Mouse (Mus musculus) layer of hippocampus, adult 6 months (tissue): ENCODE measurements around the gene Trim6. TPM values are rescaled to one million over a fixed set of nuclear protein-coding genes. Genes with fewer than 3 reads are reported as not detected.

Experiments
- long read RNA-seq, 2 experiments: library from polyadenylated mRNA; unstranded; transcript quantifications; one replicate each; pipeline ENCODE4 v2.0.0; 2019 to 2020
- polyA plus RNA-seq: library from polyadenylated mRNA; unstranded; fragments of <200 nt; fragmentation: Nextera tagmentation; gene quantifications from 2 replicates; pipeline ENCODE4 v1.2.3, GENCODE M21; 2021

Gene Trim6
- polyA plus RNA-seq, result 0.15 and 0.18 TPM in 2 replicates
- long read RNA-seq, experiment 1, result 0 reads
- long read RNA-seq, experiment 2, partial matches to known transcripts, result 0 of 1 reads
- long read RNA-seq, experiment 2, other reads (novel, unspliced or antisense), result 0 of 1 reads

DNA sequence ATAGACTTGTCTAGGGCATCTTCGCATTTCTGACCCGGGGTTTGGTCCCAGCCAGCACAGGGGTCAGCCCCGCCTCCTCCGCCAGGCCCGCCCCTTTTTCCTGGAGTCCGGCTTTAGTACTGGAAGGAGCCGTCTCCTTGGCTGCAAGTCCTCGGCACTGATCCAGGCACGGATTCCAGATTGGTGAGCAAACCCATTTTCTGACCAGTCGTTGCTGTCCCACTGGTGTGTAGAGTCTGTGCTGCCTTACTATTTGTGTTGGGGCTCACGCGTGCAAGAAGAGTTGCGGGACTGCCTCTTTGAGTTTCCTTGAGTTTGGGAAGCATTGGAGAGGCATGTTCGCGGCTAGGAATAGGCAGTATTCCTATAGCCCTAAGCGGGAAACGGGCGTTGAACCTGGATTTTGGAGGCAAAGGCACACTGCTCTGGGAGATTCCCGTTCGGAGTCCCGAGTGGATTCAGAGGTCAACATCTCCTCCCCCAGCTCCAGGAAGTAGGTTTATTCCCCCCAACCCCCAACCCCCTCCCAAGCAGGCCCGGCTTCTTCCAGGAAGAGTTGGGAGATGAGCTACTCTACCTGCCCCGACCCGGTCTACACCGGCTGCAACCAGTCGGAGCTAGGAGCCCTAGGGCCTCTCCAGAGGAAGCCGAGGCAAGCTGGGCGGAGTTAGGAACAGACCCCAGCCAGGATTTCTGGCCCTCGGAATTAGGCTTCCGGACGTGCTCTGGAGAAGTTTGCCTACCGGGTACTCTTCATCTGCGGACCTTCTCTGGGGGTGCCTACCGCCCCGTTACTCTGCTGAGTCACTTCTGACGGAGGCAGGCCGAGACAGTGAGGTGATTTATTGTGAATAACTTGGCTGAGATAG is at the start of gene Trim6:
TSS of gene Trim6 (plus strand) at position 93 of the 869 bp plus-strand sequence.

DNA sequence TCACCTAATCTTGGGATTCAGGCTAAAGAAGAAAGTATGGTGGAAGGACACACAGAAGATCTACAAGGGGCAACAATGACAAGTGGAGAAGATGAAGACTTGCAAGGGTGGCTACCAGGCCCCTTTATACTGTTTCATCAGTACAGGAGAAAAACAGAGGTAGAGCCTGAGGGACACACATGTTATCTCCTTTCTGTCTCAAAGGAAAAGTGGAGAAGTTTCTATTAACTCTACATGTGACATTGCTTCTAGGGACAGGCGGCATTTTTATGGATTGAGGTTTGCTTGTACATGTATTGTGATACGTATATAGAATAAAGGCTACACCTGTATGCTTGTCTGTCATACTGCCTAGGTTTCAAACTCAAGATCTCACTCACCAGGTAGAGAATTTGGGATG is 35.3 kb upstream of the Trim6 start, which contains the start of gene Olfr648:
TSS of gene Olfr648 (minus strand) at position 101 of the 400 bp plus-strand sequence.

DNA sequence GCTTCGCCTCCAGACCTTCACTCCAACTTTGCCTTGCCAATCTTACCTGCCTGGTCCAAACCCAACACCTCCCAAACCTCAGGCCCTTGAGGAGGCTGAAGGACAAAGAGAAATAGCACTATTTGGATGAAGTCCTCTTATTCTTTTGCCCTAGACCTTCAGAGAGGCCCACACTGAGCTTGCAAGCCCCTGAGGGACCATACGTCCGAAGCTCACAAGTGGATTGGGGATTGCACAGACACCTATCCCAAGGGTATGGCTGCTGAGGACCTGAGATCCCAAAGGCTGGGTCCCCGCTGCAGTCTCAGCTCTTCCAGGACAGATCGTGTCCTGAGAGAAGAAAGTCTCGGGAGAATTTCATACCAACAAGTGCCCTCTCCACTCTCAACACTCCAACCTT is 22.7 kb upstream of the Trim6 start, which contains the start of gene Olfr649:
TSS of gene Olfr649 (minus strand) at position 101 of the 400 bp plus-strand sequence.

DNA sequence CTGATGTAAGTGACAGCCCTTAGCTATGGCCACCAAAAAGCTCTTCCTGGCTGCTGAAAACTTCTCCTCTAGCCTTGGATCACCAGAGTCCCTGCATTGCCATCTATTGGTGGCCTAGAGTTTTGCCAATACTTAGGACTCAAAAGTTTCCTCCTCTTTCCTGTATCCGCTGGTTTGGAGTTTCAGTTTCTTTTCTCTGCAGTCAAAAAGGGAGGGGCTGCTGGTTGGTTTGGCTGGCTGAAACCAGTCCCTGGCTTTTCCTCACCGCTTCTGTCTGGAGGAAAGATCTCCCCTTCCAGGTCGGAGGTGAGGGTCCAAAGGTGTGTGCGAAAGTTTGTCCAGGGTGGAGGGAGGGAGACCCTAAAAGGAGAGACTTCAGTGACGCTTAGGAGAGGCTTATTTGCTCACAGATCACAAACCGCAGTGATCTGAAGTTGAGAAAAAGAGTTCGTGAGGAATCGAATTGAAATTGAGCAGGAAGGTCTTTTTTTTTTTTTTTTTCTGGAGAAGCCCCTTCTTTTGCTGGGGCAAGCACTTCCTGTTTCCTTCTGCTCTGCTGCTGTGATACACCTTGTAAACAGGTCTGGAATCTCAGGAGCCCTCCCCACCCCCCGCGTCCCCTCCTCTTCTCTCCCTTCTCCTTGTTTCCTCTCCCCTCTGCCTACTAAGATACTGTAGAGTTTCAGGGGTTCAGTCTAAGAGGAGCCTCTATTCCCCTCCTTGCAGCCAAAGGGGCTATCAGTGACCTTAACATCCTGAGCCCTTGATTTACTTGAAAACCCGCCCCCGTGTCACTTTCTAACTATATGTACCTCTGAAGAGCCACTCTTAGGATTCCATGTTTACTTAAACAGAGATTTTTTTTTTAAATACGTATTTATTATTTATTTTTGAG is 25.9 kb downstream of the Trim6 start, which contains the start of gene Trim34a:
TSS of gene Trim34a (plus strand) at position 171 of the 895 bp plus-strand sequence.

Other genes with a start within 250 kb of the Trim6 start
- gene Olfr635, start 247.6 kb upstream of the Trim6 start, polyA plus RNA-seq, result not detected in 2 replicates
- gene Olfr638, start 220.0 kb upstream of the Trim6 start, polyA plus RNA-seq, result not detected in 2 replicates
- not detected in 2 replicates for gene Olfr639, start 201.5 kb upstream of the Trim6 start, polyA plus RNA-seq
- not detected in 2 replicates for gene Olfr640, start 193.2 kb upstream of the Trim6 start, polyA plus RNA-seq
- gene Olfr641, start 183.3 kb upstream of the Trim6 start, polyA plus RNA-seq, result not detected in 2 replicates
- gene Olfr642, start 166.1 kb upstream of the Trim6 start, polyA plus RNA-seq, result not detected in 2 replicates
- not detected in 2 replicates for gene 4930516K23Rik, start 157.3 kb upstream of the Trim6 start, polyA plus RNA-seq
- gene Olfr644, start 146.9 kb upstream of the Trim6 start, polyA plus RNA-seq, result not detected in 2 replicates
- gene Olfr645, start 133.3 kb upstream of the Trim6 start, polyA plus RNA-seq, result not detected in 2 replicates
- gene Olfr646, start 113.9 kb upstream of the Trim6 start, polyA plus RNA-seq, result not detected in 2 replicates
- not detected in 2 replicates for gene Ubqln5, start 89.0 kb upstream of the Trim6 start, polyA plus RNA-seq
- gene Olfr643, start 81.4 kb upstream of the Trim6 start, polyA plus RNA-seq, result not detected in 2 replicates
- not detected in 2 replicates for gene Ubqln3, start 75.5 kb upstream of the Trim6 start, polyA plus RNA-seq
- not detected in 2 replicates for gene Ubqlnl, start 68.2 kb upstream of the Trim6 start, polyA plus RNA-seq
- not detected in 2 replicates for gene Olfm5, start 54.0 kb upstream of the Trim6 start, polyA plus RNA-seq
- not detected in 2 replicates for gene Olfr648, start 35.4 kb upstream of the Trim6 start, polyA plus RNA-seq
- gene Olfr649, start 22.8 kb upstream of the Trim6 start, polyA plus RNA-seq, result not detected in 2 replicates
- 1.2 and 2.2 TPM in 2 replicates for gene Trim34a, start 25.7 kb downstream of the Trim6 start, polyA plus RNA-seq
- 0.15 and 0.21 TPM in 2 replicates for gene Trim5, start 69.3 kb downstream of the Trim6 start, polyA plus RNA-seq
- gene Trim12a, start 96.7 kb downstream of the Trim6 start, polyA plus RNA-seq, result 1.8 and 2.5 TPM in 2 replicates
- 0.15 TPM in 1 of 2 replicates, not detected in the other for gene Trim34b, start 110.7 kb downstream of the Trim6 start, polyA plus RNA-seq
- 0.25 and 0.51 TPM in 2 replicates for gene Trim12c, start 134.6 kb downstream of the Trim6 start, polyA plus RNA-seq
- 0.06 TPM in 1 of 2 replicates, not detected in the other for gene Trim30b, start 151.1 kb downstream of the Trim6 start, polyA plus RNA-seq
- 0.10 TPM in 1 of 2 replicates, not detected in the other for gene Trim30c, start 182.0 kb downstream of the Trim6 start, polyA plus RNA-seq
- 0.23 and 0.51 TPM in 2 replicates for gene Trim30a, start 246.4 kb downstream of the Trim6 start, polyA plus RNA-seq